Mouse (Mus musculus) lung, embryonic 14.5 days (tissue): ENCODE data around the gene Hykk. TPM values are rescaled to one million over a fixed set of nuclear protein-coding genes. Genes with fewer than 3 reads are reported as not detected.

ENCODE experiments used
- ATAC-seq: fragments of 200-750 bp; cut with Nextera tagmentation; 2 replicates; pipeline ENCODE4 v1.8.0; 2017; ENCODE audit warnings: mild to moderate bottlenecking, moderate TSS enrichment, moderate library complexity; ENCODE audit not compliant: insufficient read depth
- DNase-seq: peaks from one replicate; pipeline ENCODE4 v3.0.0-alpha.2; 2015
- H3K27ac ChIP-seq: fragments of 300-500 bp; sonication (generic); 2 replicates; pipeline ENCODE4 v1.5.1; 2014; ENCODE audit warnings: low read depth, mild to moderate bottlenecking, moderate library complexity
- H3K27me3 ChIP-seq: fragments of 300-500 bp; sonication (generic); 2 replicates; pipeline ENCODE4 v1.6.1; 2014; ENCODE audit warnings: low read length, control low read depth; ENCODE audit not compliant: insufficient read depth
- H3K36me3 ChIP-seq: fragments of 300-500 bp; sonication (generic); 2 replicates; pipeline ENCODE4 v1.6.1; 2014; ENCODE audit warnings: control low read depth; ENCODE audit not compliant: insufficient read depth
- H3K4me1 ChIP-seq: fragments of 300-500 bp; sonication (generic); 2 replicates; pipeline ENCODE4 v1.6.1; 2014; ENCODE audit warnings: antibody characterized with exemption, control low read depth; ENCODE audit not compliant: insufficient read depth
- H3K4me2 ChIP-seq: fragments of 300-500 bp; sonication (generic); 2 replicates; pipeline ENCODE4 v1.6.1; 2014; ENCODE audit warnings: mild to moderate bottlenecking
- H3K4me3 ChIP-seq: fragments of 300-500 bp; sonication (generic); 2 replicates; pipeline ENCODE4 v1.5.1; 2014; ENCODE audit warnings: low read depth, low read length
- H3K9ac ChIP-seq: fragments of 300-500 bp; sonication (generic); 2 replicates; pipeline ENCODE4 v1.6.1; 2014
- H3K9me3 ChIP-seq: fragments of 300-500 bp; sonication (generic); 2 replicates; pipeline ENCODE4 v1.6.1; 2016; ENCODE audit warnings: low read depth, low read length, control low read depth
- CTCF ChIP-seq: IDR thresholded peaks from 2 replicates; pipeline ENCODE4 v1.5.1; 2016; ENCODE audit warnings: antibody characterized with exemption, low read depth
- WGBS: fragments of 180-500 bp; shearing (Covaris S2); extraction: QIAGEN DNeasy Blood & Tissue Kit; methylation state at CpG from one replicate; pipeline ENCODE4 v1.1.7; 2014; 5-methylcytosine and 5-hydroxymethylcytosine counted together
- polyA plus RNA-seq: library from polyadenylated mRNA; unstranded; fragments of >200 nt; fragmentation: Nextera tagmentation; extraction: Ambion mirVana; gene quantifications from 2 replicates; pipeline ENCODE4 v1.2.1, GENCODE M21; 2014

Hykk gene
- polyA plus RNA-seq, 1 experiment from 2014 or later = 4.3 TPM

- H3K4me2 ChIP-seq = peak overlapping the region; percentile 87
- no peak overlapping the region for H3K9ac ChIP-seq
- H3K36me3 ChIP-seq = no peaks in the 10 kb centered on the region
- ATAC-seq (no peak), DNase-seq (no peak)
- 62% methylated on average over 2 of the region's 2 CpGs for WGBS
- TF ChIP-seq CTCF = no peak
- H3K4me3 ChIP-seq = no peak overlapping the region
- H3K9me3 ChIP-seq = no peaks in the 10 kb centered on the region
- no peak overlapping the region for H3K27ac ChIP-seq
- H3K4me1 ChIP-seq = peaks cover 4% of the 10 kb centered on the region; the same call in 1 of the 2 replicates
- H3K27me3 ChIP-seq = no peaks in the 10 kb centered on the region
These were observed 1.1 kb downstream of the Hykk start for GRCm38 (mm10) chr9:54918191-54918590.

DNA sequence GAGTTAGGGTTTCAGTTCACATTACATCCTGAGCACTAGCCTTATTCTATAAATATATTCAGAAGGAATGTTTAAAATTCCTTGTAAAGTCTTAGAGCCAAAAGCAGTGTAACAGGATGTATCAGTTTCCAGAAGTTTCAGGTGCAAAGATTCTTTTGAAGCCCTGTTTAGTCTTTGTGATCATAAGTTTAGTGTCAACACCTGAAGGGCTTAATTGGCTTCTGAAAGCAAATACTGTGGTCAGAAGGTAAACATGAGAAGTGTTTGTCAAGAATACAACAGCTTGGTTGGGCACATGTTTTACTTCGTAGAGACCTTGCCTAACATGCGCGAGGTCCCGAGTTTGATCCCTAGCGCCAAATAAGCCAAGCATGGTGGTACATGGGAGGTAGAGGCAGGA, 1.7 kb downstream of the Hykk start:
- ATAC-seq = no peak
- no peak overlapping the region for H3K4me3 ChIP-seq
- H3K36me3 ChIP-seq = no peaks in the 10 kb centered on the region
- H3K9me3 ChIP-seq = no peaks in the 10 kb centered on the region
- peaks cover 4% of the 10 kb centered on the region; the same call in 1 of the 2 replicates for H3K4me1 ChIP-seq
- H3K9ac ChIP-seq = no peak overlapping the region
- no peaks in the 10 kb centered on the region for H3K27me3 ChIP-seq
- WGBS = 57% methylated on average over 5 of the region's 5 CpGs
- TF ChIP-seq CTCF = no peak
- DNase-seq = peak; percentile 62
- H3K27ac ChIP-seq = no peak overlapping the region
- H3K4me2 ChIP-seq = peak overlapping the region; percentile 87; the same call in 1 of the 2 replicates

DNA sequence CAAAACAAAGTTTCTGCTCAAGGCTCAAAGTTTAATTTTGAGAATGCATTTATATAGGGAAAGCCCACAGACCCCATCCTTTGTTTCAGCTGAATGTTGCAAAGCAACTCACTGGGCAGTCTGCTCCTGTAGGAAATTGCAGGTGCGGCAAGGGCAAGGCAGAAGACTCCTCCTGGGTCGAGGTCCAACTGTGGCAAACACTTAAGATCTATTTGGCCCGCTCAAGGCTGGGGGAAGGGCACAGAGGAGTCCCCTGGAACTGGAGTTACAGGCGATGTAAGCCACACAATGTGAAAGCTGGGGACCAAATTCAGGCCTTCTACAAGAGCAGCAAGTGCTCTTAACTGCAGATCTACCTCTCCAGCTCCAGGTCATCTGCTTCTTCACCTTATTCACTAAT, 2.9 kb downstream of the Hykk start:
- no peak for DNase-seq
- ATAC-seq = no peak
- Histone ChIP-seq H3K36me3 (no peaks in the 10 kb centered on the region), H3K9me3 (no peaks in the 10 kb centered on the region), H3K4me2 (no peak overlapping the region), H3K4me1 (peaks cover 4% of the 10 kb centered on the region; the same call in 1 of the 2 replicates), H3K9ac (no peak overlapping the region), H3K27me3 (no peaks in the 10 kb centered on the region), H3K4me3 (no peak overlapping the region), H3K27ac (no peak overlapping the region)
- WGBS = 55% methylated on average over 4 of the region's 4 CpGs
- no peak for TF ChIP-seq CTCF

- Histone ChIP-seq H3K4me3 (no peak overlapping the region), H3K9me3 (no peaks in the 10 kb centered on the region), H3K9ac (no peak overlapping the region), H3K27ac (no peak overlapping the region), H3K4me2 (no peak overlapping the region), H3K4me1 (no peaks in the 10 kb centered on the region), H3K27me3 (no peaks in the 10 kb centered on the region), H3K36me3 (no peaks in the 10 kb centered on the region)
- no peak for TF ChIP-seq CTCF
- ATAC-seq (no peak), DNase-seq (no peak)
- 76% methylated on average over 1 of the region's 1 CpGs for WGBS
These were observed 13.7 kb downstream of the Hykk start for GRCm38 (mm10) chr9:54930741-54931140.

DNA sequence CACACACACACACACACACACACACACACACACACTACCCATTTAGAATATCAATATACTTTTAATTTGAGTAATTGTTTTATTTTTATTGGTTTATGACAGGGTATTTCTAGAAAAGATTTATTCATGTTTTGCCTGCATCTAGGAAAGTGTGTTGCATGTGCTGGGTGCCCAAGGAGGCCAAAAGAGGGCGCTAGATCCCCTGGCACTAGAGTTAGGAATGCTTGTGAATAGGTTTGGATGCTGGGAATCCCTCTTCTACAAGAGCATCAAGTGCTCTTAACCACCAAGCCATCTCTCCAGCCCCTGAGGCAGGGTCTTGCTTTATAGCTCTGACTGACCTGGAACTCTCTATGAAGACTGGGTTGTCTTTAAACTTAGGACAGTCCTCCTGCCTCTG, 14.7 kb downstream of the Hykk start:
- 10% methylated on average over 1 of the region's 1 CpGs for whole genome bisulfite sequencing
- no peak for DNase-seq
- Histone ChIP-seq H3K9ac (no peak overlapping the region), H3K4me2 (no peak overlapping the region), H3K27ac (no peak overlapping the region), H3K4me3 (no peak overlapping the region), H3K27me3 (no peaks in the 10 kb centered on the region), H3K36me3 (no peaks in the 10 kb centered on the region), H3K4me1 (no peaks in the 10 kb centered on the region), H3K9me3 (no peaks in the 10 kb centered on the region)
- ATAC-seq = no peak
- 0 out of 2 replicates have a peak, but pooled peaks have one; percentile 3 for TF ChIP-seq CTCF

- DNase-seq = no peak
- Histone ChIP-seq H3K4me1 (no peaks in the 10 kb centered on the region), H3K9ac (no peak overlapping the region), H3K4me3 (no peak overlapping the region), H3K27me3 (no peaks in the 10 kb centered on the region), H3K4me2 (no peak overlapping the region), H3K27ac (no peak overlapping the region), H3K36me3 (no peaks in the 10 kb centered on the region), H3K9me3 (no peaks in the 10 kb centered on the region)
- ATAC-seq = no peak
- 68% methylated on average over 2 of the region's 2 CpGs for WGBS
- no peak for TF ChIP-seq CTCF
These were observed 15.3 kb downstream of the Hykk start for GRCm38 (mm10) chr9:54932379-54932778.

- WGBS = 85% methylated on average over 4 of the region's 4 CpGs
- no peak for ATAC-seq
These were observed 25.0 kb downstream of the Hykk start for GRCm38 (mm10) chr9:54942071-54942470.

DNA sequence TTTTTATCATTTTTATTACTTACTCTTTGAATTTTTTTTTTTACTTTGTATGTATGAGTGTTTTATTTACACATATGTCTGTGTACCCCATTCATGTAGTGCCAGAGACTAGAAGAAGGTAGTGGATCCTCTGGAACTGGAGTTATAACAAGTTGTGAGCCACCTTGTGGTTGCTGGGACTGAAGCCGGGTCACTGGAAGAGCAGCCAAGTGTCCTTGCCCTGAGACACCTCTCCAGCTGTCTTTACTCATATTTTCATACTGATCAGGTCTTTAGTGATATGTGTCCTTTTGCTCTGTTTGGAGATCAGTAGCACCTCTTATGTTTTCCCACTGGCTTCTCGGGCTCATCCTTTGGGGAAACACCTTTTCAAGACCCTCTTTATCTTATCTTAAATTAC, 27.4 kb downstream of the Hykk start:
- 62% methylated on average over 2 of the region's 2 CpGs for WGBS
- no peaks in the 10 kb centered on the region for H3K9me3 ChIP-seq
- TF ChIP-seq CTCF = no peak
- no peak overlapping the region for H3K4me2 ChIP-seq
- no peaks in the 10 kb centered on the region for H3K36me3 ChIP-seq
- no peaks in the 10 kb centered on the region for H3K27me3 ChIP-seq
- no peak for ATAC-seq
- H3K4me3 ChIP-seq = no peak overlapping the region
- DNase-seq = no peak
- H3K4me1 ChIP-seq = no peaks in the 10 kb centered on the region
- no peak overlapping the region for H3K9ac ChIP-seq
- no peak overlapping the region for H3K27ac ChIP-seq

More at GRCm38 (mm10) chr9:54942071-54942470, 25.0 kb downstream of the Hykk start:
- H3K9ac ChIP-seq = no peak overlapping the region
- no peaks in the 10 kb centered on the region for H3K27me3 ChIP-seq
- no peaks in the 10 kb centered on the region for H3K4me1 ChIP-seq
- no peak overlapping the region for H3K27ac ChIP-seq
- no peaks in the 10 kb centered on the region for H3K9me3 ChIP-seq
- DNase-seq = no peak
- no peak for TF ChIP-seq CTCF
- H3K4me2 ChIP-seq = no peak overlapping the region
- no peaks in the 10 kb centered on the region for H3K36me3 ChIP-seq
- H3K4me3 ChIP-seq = no peak overlapping the region
